Mouse (Mus musculus): ENCODE measurements at regions not wholly inside any gene's neighbourhood (a gene's known extent, or its start where the extent isn't known, plus 50 kb on each side); places are given as distances from the start of the nearest gene placed in this dataset.

- TF ChIP-seq CTCF (IDR thresholded peaks at IDR 0.05; ENCODE audit: borderline replicate concordance, insufficient read depth, low read length) (no peak), POLR2A (IDR thresholded peaks at IDR 0.05; ENCODE audit: low read depth, low read length) (no peak)
Measured at GRCm38 (mm10) chr6:31113558-31114326, 154.9 kb upstream of the Klf14 start.
